Mouse (Mus musculus) T-helper 2 cell (primary cell): ENCODE results near the gene Mtap.

Experiments used
- in situ Hi-C: fragments of 300-600 bp; cut with MboI, MseI; formaldehyde crosslinking; loops from one replicate; pipeline ENCODE4 v1.15.1; 2025; ENCODE audit warnings: high pct_unique_total_duplicates

The Mtap gene

DNA sequence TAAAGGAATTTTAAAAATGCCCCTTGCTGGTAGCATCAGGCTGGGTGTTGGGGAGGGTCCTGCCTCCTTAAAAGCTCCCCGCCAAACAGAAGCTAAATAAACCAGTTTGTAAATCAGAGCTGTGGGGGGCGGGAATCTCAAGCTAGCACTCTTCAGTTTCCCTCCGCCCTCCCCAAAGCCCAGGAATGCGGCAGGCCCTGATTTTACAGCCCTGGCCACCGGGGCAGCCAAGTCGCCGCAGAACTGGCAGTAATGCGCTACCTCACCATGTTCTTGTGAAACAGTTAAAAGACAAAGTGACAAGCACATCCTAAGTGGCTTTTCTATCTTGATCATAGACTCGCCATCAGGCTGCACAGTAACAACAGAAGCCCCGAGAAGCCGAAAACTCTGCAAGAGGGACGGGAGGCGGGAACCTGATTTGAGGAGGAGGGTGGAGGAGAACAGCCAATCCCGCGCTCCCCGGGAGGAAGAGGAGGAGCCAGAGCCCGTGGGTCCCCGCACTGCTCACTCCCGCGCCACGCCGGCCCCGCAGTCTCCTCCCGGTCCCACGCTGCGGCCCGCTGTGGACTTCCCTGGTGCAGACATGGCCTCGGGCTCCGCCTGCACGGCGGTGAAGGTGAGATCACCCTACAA, at the start of gene Mtap:
Mtap (plus strand) TSS at position 217 of the 636 bp plus-strand sequence.
- in situ Hi-C loops, result no loop called here

DNA sequence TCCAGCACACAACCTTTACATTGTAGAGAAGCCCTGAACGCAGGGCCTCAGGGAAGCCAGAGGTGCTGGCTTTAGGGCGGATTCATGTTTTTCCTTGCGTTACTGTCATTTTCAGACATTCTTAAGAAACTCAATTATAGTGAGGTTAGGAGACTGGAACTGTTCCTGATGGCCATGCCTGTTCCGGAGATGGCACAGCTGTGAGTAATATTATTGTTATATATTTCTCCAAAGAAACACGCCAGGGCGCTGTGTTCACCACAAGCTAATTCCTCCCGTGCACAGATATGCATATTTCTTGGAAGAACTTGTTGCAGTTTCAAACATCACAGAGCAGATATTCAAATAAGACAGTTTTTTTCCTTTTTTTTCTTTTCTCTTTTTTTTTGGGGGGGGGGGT, 47.8 kb upstream of the Mtap start:
- in situ Hi-C loops, result no loop called here

- in situ Hi-C loops, result no loop called here
Observed at GRCm38 (mm10) chr4:89090217-89090616, 46.7 kb upstream of the Mtap start.

DNA sequence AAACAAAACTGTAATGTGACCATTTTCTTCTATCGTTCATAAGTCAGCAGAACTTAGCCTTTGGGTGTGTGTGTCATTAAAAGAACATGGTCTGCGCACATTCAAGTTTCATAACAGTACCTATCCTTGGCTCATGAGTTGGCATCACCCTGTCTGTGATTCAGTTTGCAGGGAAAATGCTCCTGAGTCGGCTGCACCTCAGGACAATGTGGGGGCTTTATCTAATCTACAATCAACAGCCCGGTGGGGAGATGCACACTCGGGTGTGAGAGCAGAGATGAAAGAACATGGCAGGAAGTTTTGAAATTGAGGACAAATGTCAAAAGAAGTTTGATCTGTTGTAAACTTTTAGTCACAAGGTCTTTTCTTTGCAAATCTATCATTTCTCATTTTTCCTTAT, 44.8 kb upstream of the Mtap start:
- in situ Hi-C loops, result no loop called here

DNA sequence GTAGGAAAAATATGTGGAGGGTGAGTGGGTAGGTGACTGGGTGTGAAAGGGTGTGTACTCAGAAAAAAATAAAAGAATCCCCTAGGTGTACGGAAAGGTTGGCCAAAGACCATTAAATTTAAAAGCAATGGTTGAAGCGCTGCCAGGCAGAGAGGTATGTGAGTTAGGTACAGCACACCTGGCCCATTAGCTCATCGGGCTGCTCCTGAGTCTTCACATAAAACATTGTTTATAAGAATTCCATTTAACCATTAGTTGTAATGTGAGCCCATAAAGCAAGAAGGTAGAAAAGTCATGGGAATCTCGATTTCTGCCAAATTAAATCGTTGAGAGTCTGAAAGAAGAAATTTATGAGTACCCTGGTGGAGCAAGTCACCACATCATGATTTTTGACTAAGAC, 42.1 kb upstream of the Mtap start:
- in situ Hi-C loops, result no loop called here

GRCm38 (mm10) chr4:89098261-89098660, 38.7 kb upstream of the Mtap start:
- in situ Hi-C loops, result no loop called here

- in situ Hi-C loops, result no loop called here
Observed at GRCm38 (mm10) chr4:89101276-89101675, 35.6 kb upstream of the Mtap start.

DNA sequence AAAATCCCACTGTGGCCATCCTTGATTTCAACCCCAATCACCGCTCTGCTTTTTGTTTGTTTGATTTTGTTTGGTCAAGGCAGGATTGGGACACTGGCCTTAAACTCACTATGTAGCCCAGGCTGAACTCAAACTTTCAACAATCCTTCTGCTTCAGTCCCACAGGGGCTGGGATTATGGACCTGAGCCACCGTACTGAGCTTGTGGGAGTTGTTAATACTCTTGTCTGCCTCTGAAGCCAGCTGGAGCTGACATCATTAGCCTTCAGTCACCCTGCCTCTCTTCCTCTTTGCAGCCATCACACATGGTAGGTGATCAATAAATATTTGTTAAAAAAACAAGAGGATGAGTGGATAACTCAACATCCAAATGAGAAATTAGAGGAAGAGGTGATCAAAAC, 34.6 kb upstream of the Mtap start:
- in situ Hi-C loops, result no loop called here

DNA sequence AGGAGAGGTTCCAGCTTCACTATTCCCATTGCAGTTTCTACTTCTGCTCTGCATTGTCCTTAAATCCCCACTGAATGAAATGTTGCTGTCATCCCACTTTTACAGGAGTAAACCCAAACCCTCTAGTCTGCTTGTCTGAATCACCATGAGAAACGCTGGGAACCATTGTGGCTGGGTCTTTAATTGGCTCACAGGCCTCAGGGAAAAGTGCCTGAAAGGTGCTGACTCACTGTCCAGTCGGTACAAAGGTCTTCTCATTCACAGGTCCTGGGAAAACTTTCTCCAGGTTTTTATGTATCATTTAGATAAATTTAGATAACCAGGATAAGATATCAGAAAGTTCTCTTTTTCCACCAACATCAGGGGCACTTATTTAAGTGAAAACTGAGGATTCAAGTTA, 31.4 kb upstream of the Mtap start:
- in situ Hi-C loops, result no loop called here

DNA sequence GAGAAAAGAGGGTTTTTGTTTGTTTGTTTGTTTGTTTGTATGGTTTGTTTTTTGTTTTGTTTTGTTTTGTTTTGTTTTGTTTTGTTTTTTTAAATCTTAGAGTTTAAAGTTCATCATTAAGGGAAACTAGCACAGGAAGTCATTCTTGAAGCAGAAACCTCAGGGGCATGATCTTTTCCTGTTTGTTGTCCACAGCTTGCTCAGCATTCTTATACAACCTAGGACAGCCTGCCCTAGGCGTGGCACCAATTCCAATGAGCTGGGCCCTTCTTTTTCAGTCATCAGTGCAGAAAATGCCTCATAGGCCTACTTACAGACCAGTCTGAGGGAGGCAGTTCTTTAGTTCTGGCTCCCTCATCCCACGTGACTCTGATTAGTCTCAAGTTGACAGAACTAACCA, 30.4 kb upstream of the Mtap start:
- in situ Hi-C loops, result no loop called here

- in situ Hi-C loops, result no loop called here
Observed at GRCm38 (mm10) chr4:89112168-89112710, 24.7 kb upstream of the Mtap start.

- in situ Hi-C loops, result no loop called here
Observed at GRCm38 (mm10) chr4:89112782-89113181, 24.1 kb upstream of the Mtap start.

DNA sequence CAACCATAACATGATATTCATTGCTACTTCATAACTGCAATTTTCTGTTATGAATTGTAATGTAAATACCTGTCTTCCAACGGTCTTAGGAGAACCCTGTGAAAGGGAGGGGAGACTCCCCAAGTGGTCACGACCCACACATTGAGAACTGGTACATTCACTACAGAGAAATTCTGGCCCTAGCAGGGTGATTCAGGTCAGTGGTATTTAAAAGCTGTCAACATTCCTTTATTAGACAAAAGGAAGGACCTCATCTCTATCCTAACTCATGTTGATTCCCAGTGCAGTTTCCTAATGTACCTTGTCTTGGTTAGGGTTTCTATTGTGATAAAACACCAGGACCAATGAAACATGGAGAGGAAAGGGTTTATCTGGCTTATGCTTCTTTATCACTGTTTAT, 20.9 kb upstream of the Mtap start:
- in situ Hi-C loops, result no loop called here

DNA sequence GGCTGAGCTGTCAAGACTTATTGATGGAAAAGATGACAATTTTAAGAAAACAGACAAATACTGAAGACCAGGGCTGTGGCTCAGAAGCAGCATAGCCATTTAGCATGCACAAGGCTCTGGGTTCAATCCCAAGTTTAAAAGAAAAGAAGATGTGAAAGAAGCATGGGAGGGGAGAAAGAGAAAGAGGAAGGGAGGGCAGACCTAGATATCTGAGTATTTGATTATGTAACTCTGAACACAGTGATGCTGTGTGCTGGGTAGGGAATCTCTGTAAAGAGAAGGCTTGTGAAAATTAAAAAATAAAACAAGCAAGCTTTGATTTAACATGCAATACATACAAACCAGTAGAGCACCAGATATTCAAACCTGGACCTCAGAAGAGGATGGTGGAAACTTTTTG, 17.0 kb upstream of the Mtap start:
- in situ Hi-C loops, result no loop called here

DNA sequence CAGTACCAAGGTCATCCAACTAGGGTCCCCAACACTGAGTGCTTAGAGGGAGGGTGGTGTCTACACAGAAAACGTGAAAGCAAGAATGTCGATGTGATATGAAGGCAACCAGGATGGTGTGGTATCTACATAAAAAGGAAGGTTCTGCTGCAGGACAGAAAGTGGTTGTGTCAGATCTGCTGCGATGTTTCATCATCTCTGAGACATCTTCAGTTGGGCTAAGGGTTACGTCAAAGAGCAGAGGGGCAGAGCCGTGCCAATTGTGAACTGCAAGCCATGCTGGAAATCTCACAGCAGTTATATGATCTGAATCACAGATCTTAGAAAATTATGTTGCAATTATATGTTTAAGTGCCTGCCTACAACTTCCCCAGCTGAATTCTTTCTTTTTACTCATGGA, 16.6 kb upstream of the Mtap start:
- in situ Hi-C loops, result no loop called here

DNA sequence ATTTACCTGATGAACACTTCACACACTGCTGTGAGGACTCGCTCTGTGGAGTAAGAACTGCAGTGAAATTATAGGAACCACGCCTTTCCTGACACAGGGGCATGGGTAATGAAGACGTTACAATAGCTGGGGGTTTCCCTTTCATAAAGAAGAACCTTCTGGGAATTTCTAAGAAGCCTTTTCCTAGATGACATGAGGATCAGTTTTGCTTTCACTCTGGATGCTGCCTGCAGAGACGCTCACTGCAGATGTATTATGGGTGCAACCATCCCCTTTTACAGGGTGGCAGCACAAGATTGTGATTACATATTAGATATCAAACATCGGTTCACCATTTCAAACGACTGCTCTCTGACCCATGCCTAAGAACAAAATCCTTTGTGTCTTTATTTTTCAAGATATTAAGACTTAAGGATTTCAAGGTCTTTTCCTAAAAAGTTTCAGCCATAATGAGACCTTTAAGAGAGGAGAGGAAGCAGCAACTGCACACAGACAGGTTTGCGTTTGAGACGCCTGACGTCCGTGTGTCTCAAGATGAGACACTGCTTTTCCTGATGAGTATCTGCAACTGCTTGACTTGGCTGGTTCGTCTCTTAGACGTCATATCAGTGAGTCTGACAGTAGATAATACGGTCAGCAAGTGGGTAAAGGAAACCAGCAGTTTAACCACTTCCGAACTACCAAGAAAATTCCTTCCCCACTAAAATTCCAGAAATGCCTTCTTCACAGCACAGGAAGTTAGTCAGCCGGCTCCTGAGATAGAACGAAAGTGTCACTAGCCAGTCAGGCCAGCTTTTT, 13.3 kb upstream of the Mtap start:
- in situ Hi-C loops, result no loop called here

- in situ Hi-C loops, result no loop called here
Observed at GRCm38 (mm10) chr4:89127674-89128073, 9.2 kb upstream of the Mtap start.

- in situ Hi-C loops, result no loop called here
Observed at GRCm38 (mm10) chr4:89128080-89128936, 8.6 kb upstream of the Mtap start.

- in situ Hi-C loops, result no loop called here
Observed at GRCm38 (mm10) chr4:89128937-89129277, 8.0 kb upstream of the Mtap start.

- in situ Hi-C loops, result no loop called here
Observed at GRCm38 (mm10) chr4:89129311-89129913, 7.5 kb upstream of the Mtap start.

DNA sequence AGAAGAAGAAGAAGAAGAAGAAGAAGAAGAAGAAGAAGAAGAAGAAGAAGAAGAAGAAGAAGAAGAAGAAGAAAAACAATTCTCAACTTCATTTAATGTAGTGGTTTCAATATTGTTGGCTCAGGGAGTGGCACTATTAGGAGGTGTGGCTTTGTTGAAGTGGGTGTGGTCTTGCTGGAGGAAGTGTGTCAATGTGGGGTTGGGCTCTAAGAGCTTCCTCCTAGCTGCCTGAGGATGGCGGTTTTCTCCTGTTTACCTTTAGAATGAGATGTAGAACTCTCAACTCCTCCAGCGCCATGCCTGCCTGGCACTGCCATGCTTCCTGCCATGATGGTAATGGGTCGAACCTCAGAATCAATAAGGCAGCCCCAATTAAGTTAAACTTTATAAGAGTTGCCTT, 5.1 kb upstream of the Mtap start:
- in situ Hi-C loops, result loop anchor here (5.0 kb wide), 1 partner anchor 259 kb away; no protein-coding TSS in a partner anchor

DNA sequence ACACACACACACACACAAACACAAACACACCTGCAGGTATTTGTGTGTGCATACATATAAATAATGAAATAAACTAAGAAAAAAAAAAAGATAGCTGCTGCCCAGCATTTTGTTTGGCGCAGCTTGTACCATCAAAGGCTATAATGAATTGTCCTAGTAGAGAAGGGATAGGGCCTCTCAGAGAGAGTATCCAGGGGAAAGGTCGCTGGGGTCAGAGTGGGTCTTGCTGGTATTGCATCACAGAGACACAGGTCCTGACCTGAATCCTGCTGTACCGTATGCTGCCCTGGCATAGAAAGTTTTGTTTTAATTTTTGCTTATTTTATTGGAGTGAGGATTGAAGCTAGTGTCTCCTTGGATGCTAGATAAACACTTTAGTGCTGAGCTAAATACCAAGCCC, 566 bp upstream of the Mtap start:
- in situ Hi-C loops, result no loop called here
